Mouse (Mus musculus) cerebellum, postnatal 25 days (tissue): ENCODE data around the gene A630095N17Rik.

Experiments used
- DNase-seq, 2 experiments: peaks; one replicate each; pipeline ENCODE4 v3.0.0; 2021; ENCODE audit warnings: mixed read lengths in 2 of 2

Gene A630095N17Rik

DNA sequence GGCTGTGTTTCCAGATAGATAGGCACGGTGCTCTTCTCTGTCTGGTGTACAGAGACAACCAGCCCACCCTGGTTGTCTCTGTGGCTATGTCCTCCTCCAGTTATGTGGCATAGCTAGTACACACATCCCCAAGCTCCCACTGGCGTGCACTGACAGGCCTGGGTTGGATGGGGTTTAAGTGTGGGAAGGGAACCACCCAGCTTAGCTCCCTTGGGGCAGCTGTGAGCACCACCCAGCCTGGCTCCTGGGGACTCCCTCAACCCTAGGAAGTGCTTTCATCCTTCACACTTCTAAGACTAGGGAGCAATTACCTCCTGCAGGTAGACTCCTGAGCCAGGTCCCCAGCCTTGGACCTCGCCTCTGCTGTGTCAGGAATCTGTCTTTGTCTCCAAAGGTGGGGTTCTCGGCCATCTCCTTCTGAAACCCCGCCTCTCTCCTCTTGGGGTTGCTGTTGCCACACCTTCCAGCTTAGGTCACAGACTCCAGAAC, at the start of gene A630095N17Rik:
Gene A630095N17Rik, minus strand, starts transcription at position 439 of the 489 bp plus-strand sequence.
- DNase-seq = no peak

DNA sequence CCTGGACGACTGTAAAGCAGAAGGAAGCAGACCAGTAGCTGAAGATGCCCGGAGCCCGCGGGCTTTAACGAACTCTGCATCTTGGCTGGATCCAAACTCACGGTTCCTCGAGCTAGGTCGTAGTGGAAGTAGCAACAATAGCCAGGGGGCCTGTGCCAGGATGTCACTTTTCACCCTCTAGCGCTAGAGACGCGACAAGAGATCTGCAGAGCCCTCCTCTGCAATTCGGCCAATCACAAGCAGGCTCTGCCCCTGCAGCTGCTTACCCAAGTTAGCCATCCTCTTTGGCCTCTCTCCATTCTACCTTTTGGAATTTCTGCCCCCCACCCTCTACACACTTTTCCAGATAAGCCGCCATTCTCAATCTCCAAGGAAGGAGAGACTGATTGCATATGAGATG, 46.3 kb upstream of the A630095N17Rik start, which contains the start of gene Resp18:
Gene Resp18, minus strand, starts transcription at position 188 of the 400 bp plus-strand sequence.
- peak; percentile 21 to 28 for DNase-seq

DNA sequence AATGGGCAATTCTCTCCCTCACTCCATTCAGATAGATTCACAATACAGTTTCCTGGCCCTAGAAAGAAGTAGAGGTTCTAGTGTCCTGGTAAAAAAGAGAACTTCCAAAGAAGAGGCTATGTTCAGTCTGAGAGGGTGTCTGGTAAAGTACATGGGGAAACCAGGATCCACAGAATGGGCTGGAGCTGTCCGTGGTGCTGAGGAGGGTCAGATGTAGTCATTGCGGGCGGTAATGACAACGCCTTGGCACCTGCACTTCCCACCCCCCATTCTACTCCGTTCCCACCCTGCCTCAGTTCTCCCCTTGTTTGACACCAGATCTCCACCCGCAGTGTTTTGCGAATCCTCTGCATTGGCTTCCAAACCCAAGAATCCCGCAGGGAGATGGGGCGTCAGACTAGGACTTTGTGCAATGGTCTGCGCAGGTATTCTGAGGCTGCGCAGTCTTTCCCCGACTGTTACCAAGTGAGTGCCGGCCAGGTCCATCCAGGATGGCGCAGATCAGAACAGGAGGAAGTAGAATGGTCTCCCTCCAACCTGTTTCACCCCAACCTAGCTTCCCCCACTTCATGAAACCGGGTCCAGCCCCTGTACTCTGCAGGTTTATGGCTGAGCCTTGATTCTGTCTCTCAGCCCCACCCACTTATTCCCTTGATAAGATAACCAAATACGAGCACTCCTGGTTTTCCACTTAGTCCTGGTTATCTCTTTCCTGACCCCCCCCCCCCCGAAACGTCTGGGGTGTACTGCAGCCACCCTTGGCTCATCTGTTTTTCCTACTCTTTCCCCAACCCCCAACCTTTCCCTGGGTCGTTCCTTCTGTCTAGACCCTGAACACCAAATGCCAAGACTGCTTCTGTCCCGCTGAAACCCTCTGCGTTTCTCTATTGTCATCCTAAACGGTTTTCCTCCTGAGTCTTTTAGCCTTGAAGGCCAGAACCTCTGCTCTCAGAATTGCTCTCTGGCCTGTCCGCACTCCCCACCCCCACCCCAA, 45.6 kb upstream of the A630095N17Rik start:
- peak; percentile 39 to 48 for DNase-seq

DNA sequence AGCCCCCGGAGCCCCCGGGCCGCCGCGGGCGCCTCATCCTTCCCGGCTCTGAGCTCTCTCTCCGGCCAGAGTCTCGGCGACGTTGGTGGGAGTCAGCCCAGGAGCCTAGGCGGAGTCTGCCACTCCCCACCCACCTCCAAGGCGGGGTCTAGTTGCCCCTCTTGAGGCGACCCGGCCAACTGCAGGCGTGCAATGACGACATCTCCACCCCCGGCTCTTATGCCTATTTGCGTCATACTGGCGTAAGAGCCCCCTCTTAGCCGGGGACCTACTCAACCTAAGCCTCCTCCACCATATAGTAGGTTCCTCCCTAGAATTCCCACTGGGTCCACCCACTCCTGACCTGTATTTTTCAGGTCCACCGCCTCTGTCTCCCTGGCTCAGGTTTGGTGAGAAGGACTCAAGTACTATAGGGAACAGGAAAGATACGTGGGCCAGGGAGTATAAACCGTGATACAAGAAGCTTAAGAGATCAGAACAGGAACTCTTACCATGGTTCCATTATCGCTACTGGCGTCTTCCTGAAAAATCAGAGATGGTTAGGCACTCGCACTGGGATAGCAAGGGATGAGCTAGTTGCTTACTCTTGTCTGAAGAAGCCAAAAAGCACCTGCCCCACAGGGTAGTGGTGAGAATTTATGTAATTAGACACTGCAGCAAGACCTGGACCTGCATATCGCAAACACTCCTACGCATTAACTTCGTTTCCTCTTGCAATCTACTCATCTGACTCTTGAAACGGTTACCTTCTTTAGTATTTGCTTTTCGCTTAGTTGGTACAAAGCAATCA, 32.4 kb upstream of the A630095N17Rik start, which contains the start of gene Ptprn:
Gene Ptprn, minus strand, starts transcription at position 412 of the 790 bp plus-strand sequence.
- DNase-seq = peak; percentile 79 to 82

DNA sequence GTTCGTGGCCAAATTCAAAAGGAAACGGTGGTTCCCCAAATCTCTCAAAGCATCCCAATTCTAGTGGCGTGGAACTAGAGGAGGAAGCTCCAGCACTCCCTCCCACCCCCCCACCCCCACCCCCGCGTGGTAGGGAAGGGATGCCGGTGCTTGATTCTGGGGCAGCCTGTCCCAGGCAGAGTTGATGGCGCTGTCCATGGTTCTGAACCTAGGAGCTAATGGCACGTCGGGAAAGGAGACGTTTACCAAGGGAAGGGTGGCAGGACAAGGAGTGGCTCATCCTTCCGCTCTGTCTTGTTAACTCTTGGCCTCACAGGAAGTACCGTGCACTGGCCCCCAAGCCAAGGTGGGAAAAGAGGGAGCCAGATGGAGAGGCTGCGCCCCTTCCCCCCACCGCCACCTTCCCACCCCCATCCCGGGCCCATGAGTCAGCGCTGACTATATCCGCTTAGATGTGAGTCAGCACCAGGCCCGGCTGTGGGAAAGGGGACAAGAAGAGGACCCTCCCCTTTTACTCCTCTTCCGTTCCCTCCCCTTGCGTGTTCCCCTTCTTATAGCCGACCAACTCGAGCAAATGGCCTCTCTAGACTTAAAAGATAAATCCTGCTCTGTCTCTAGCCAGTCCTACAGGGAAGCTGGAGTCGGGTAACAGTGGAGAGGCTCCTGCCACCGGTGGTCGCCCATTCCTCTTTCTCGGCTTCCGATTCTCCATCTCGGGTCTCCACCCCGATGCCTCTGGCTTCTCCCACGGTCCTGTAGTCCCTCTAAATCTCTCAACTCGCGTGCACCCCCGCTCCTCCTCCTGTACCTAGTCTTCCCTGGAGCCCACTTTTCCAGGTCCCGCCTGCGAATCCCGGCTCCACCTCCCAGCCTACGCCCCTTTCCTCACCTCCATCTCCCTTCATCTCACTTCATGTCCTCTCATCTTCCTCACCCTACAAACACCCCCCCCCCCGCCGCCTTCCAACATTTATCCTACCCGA, 31.4 kb upstream of the A630095N17Rik start:
- peak; percentile 51 to 53 for DNase-seq

DNA sequence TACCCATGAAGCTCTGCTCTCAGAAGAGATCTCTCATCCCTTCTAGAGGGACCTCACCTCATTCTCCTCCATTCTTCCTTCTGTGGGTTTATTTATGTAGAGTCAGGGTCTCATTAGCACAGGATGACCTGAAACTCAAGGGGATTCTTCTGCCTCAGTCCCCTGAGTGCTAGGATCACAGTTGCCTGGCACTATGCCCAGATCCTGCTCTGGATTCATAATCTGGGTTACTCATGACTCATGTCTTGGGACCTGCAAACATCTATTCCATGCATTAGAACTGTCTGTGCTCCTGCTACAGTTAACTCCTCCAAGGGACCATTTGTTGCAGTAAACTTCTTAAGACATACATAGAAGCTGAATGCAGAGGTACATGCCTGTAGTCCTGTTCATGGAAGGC, 29.4 kb upstream of the A630095N17Rik start:
- peak in 1 of 2 experiments; percentile 58 for DNase-seq

DNA sequence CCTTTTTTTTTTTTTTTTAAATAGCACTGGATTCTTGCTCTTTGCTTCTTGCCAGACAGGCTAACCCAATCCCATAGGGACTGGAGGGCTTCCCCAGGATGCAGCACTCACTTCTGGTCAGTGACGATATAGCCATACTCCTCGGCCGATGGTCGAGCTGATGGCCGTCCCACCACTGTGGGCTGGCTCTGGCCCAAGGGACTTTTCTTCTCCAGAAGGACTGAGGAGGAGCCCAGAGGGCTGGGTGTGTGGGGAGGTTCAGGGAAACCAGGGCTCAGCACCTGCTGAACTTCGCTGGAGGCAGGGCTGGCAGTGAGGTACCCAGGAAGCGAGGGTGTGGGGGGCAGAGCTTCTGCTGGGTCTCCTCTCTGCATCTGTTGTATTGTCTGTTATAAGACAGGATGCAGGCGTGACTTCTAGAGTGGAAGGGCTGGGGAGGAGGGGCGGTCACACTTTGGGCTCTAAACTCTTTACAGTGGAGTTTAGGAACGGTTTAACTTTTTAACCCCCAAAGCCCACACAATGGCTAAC, 23.7 kb upstream of the A630095N17Rik start:
- DNase-seq = no peak

DNA sequence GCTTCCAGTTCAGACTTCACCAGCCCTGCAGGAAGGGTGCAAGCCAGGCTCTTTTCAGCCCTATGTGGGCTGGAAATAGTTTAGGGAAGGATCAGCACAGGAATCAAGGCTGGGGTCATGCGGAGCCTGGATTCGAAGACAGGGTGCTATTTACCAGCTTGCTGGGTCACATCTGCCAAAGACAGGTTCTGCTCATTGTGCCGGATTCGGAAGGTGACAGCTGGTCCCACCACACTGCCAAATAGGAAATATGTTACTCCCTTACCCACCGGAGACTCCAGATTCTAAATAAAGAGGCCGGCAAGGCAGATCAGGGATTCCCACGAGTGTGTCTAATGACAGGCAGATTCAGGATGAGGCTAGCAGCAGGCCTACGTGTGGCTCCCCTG, 22.7 kb upstream of the A630095N17Rik start:
- DNase-seq = no peak

DNA sequence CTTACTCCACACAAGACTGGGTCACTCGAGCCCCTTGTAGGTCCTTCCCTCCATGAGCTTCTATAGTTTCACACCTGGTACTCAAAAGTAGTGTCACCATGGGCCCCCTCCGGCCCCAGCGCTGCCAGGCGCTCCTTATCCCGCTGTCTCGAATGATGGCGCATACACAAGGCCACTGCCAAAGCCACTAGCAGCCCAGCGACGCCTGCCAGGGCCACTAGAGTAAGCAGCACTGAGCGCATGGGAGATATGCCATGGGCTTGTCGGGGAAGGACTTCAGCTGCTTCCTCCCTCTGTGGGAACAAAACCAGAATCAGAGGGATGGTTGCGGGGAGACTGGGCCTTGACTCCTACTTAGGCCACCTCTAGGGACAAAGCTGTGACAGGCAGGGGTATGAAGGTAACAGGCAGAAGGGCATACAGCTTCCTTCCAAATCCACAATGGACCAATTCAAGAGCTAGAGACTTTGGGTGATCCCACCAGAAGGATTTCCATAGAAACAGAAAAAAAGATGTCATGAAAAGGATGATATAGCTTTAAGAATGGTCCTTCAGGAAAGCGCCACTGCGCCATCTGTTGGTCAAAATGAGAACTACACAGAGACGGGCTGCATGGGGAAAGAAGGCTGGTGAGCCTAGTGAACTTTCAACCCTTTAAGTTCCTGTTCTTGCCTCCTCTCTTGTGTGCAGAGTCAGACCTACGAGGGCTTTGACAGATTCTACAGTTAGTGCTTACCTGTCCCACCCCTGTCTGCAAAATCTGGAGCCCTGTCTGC, 22.1 kb upstream of the A630095N17Rik start:
- DNase-seq = peak; percentile 92 to 94

DNA sequence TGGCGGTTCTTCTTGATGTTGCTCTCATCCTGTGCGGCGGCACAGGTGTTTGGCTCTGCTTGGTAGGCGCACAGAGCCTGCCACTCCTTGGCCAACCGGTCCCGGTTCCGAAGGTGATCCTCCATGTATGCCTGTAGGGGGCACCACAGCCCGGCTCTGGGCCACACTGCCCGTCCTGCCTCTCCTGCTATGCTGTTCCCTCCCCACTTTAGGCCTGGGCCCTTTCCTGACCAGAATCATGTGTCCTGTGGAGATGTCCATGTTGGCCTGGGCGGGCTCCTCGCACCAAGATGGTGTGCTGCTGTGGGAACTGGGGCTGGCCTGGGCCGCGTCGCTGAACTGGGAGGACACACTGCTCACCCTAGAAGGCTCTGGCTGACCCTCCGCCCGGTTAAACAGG, 21.1 kb upstream of the A630095N17Rik start:
- peak; percentile 30 to 55 for DNase-seq

DNA sequence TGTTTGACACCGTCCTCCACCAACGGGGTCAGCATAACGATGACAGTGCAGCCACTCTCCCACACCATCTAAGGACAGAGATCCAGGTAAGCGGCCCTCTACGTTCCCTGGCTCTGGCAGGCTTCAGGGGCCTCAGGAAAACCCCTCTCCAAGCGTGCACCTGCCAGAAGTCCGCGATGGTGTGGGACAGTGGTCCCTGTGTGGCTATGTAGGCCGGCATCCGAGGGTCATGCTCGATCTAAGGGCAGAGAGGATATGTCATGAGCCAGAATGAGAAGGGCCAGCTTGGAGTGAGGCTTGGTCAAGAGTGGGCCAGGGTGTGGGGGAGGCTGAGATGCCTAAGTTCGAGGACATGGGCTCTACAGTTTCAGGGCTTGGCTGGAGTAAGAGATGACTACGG, 20.4 kb upstream of the A630095N17Rik start:
- no peak for DNase-seq

DNA sequence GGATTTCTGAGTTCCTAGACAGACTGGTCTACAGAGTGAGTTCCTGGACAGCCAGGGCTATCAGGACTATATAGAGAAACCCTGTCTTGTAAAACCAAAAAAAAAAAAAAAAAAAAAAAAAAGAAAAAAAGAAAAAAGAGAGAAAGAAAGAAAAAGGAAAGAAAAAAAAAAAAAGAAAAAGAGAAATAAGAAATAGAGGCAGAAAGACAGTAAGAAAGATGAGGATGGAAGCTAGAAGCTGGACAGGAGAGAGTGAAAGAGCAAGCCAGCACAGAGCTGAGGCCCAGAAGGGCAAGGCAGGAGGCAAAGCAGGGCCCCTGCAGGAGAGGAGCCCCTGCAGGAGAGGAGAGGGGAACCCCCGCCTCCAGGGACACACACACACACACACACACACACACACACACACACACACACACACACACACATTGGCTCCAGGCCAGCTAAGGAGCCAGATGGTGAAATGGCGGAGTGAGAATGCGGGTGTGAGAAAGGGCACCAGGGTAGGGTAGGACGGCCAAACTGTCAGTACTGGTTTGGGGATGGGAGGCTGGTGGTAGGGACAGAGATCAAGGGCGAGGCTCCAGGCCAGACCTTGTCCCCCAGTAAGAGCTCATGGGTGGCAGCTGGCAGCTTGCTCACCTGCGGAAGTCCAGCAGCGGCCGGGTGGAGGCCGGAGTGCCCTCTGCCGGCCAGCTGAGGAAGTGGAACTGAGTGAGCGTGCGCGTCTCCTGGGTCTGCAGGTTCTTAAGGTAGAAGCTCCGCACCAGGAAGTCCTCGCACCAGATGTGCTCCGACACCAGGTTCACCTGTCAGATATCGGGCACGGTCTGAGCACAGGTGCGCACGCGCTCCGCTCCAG, 19.4 kb upstream of the A630095N17Rik start:
- peak; percentile 92 to 93 for DNase-seq

DNA sequence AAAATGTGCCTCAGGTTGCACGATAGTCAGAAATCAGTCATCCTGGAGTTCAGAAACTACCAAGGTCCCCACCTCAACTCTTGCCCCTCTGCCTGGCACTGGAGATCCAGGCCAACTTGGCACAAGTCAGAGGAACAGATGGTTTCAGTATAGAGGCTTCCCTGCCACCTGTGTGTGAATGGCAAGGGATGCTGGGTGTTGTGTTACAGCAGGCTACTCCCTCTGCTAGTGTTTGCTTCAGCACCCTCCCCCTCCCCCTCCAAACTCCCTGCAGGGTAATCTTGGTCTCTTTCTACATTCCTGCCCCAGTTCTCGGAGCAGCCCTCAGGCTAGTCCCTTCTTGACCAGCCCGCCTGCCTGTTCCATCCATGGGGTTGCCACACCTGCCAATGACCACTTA, 18.6 kb upstream of the A630095N17Rik start:
- DNase-seq = peak; percentile 80 to 84

DNA sequence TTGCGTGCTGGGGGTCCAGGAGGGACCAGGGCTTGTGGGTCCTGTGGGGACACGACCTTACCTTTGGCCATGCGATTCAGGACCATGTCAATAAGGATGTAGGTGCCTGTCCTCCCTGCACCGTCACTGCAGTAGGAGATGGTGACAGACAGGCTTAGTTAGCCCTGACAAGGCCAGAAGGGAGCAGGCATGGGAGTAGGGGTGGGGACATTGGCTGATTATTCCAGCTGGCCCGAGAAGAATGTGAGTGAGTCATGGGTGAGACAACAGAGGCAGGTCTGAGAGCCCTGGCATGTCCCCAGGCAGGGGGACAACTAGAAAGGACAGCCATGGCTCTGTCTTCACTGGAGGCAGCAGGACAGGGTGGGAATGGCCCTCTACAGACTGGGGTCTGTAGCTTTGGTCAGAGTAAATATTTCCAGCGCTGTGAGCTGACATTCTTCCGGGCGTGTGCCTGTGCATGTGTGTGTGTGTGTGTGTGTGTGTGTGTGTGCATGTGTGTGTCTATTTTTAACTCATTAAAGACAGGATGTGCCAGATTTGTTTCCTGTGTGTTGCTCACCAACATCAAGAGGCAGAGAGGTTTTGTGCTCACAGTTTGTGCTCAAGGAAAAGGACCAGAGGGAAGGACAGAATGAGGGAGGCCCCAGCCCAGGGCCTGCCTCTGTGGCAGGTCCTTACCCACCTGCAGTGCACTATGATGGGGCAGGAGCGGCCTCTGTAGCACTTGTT, 16.3 kb upstream of the A630095N17Rik start:
- peak; percentile 65 to 81 for DNase-seq

DNA sequence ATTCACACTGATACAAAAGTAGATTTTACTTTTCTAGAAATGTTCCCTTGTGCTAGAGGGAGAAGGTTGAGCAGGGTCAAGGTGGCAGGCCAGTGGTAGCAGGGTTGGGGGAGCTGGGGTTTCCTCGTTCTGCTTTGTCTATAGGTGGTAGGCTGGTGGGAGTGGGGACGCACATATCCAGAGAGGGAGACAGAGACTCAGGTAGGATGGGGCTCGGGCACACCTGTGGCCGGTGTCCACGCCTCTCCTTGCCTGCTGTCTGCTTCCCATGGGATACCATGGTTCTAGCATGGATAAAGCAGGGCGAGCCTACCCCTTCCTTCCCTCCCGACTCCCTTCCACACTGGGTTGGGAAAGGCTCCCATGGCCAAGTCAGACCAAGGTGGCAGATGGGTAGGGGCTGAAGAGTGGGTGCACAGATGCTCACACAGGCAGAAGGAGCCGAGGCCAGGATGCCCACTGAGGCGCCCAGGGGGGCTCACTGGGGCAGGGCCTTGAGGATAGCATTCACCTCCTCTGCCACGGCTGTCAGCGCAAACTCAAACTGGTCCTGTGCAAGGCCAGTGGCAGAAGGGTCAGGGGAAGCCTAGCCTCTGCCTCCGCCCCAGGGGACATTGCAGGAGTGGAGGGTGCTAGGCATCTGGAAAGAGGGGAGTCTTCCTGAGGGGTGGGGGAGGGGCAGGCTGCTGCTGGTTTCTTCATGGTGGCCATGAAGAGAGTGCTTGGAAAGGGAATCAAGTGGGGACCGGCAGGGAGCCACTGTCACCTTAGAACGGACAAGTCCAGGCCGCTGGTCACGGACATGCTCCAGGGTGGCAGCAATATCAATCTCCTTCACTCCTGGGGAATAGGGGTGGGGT, 15.4 kb upstream of the A630095N17Rik start:
- DNase-seq = peak; percentile 39 to 46

DNA sequence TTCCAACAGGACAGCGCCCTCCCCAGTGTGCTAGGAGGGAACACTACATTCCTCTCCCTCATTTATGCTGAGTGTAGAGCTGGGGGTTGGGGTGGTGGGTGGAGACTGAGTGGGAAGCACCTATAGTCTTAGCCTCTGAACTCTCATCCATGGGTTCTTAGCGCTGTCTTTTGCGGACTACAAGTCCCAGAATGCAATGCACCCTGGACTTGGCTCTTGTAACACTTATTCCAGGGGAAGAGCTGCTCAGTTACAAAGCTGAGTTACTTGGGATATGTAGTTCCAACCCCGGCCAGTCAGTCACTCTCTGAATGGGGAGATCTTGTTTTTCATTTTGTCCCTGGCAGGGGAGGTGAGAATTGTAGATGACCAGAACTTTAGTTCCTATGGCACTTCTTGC, 12.9 kb upstream of the A630095N17Rik start:
- peak; percentile 58 to 67 for DNase-seq

DNA sequence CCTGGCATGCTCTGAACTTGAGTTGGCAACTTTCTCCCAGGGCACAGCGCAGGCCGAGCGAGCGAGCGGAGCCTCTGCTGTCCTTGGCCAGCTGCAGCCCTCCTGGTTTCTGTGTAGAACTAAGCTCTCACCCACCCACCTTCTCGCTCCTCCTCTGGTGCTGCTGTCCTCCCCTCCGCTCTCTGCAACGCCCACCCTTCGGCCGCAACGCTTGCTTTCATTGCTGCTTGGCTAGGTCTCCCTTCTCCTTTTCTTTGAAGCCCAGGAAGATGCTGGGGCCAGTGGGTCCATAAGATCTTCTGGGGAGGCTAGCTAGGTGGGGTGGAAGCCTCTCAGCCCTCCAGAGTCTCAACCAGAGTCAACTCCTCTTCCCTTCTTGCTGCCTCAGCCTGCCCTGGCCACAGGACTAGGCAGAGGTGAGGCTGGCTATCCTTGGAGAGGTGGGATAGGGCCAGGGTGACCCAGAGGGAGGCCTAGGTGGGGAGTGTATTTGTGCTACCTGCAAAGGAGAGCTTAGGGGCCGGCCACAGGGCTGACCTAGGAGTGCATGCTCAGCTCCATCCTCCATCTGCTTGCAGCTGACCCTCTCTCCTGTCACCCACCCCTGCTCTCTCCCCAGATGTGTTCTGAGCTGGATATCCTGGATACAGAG, 12.4 kb upstream of the A630095N17Rik start:
- no peak for DNase-seq
